Mouse (Mus musculus) gastrocnemius, adult 18-20 months (tissue): ENCODE measurements around the gene Cytip. TPM values are rescaled to one million over a fixed set of nuclear protein-coding genes. Genes with fewer than 3 reads are reported as not detected.

Experiments used
- DNase-seq: peaks from one replicate; pipeline ENCODE4 v3.0.0; 2021; ENCODE audit warnings: low spot score
- long read RNA-seq, 2 experiments: library from polyadenylated mRNA; stranded (forward); transcript quantifications; one replicate each; pipeline ENCODE4 v2.0.0; 2021
- total RNA-seq, 2 experiments: library from RNA; stranded (reverse); gene quantifications; 2 replicates each; pipeline ENCODE4 v1.2.3; 2021

Gene Cytip
- total RNA-seq = under 1 TPM; 0.14 to 0.27 TPM
- long read RNA-seq, experiment 1 = 0 reads
- long read RNA-seq, experiment 2 = 0 reads

DNA sequence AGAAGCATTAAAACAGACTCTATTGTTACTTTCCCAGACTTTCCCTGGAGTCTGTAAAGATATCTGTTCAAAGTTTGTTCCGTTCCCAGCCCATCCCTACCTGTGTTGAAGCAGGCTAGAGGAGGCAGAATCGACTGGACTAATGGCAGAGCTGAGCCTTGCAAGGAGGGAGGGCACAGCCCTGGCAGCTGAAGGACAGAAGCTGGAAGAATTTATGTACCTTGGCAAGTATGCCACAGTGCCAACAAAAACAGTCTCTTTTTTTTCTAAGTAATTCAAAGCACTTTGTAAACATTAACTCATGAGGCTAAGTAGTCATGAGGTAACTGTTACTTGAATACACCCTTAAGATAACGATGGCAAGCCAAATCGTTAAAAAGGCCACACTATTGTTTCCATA lies at the start of gene Cytip:
Gene Cytip, minus strand, starts transcription at position 187 of the 400 bp plus-strand sequence.
- no peak for DNase-seq

DNA sequence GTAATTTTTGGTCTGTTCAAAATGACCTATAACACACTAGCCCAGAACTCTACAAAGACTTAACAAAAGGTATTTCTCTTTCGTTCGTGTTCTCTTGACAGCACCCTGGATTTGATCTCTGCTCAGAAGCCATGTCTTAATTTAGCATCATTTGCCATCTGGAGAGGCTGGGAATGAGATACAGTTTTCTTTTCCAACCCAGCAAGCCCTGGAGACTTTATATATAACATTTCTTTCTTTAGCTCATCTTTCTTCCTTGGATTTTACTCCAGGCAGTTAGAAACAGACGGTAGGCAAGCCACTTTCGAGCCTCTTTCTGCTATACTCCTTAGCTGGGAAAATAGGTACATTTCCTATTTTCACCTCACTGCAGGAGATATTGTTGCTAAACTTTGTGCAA lies 45.3 kb upstream of the Cytip start:
- no peak for DNase-seq

DNA sequence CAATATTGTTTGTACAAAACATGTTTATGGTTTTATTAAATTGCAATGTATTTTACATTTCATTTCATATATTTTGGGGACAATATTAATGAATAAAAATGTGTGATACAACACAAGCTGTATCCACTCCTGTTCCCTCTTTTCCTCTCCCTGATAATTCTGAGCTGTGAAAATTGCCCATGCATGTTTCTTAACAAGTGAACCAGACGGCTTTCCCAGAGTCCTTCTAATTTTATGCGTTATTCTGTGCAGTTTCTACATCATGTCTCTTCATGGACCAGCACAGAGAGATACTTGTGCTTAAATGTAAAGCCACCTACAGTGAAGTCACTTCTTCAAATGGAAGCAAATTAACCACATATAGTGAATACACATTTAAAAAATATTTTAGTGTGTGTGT lies 42.2 kb upstream of the Cytip start:
- no peak for DNase-seq

DNA sequence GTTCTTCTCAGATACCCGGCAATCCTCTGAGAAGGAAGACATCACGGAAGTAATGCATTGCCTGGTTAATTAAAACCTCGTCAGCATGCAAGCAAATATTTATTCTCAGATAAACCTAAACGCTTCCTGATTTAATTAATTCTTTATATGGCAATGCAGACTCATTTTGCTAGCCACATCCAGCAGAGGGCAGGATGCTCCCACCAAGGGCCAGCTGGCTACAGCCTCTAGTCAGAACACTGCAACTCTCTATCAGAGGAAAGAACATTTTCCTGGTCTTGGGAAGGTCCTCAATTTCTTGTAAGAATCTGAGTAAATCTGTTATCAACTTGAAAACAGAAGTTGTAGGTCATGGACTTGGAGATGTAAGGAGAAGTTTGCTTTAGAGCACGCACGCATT lies 4.1 kb upstream of the Cytip start:
- DNase-seq = peak; percentile 12

DNA sequence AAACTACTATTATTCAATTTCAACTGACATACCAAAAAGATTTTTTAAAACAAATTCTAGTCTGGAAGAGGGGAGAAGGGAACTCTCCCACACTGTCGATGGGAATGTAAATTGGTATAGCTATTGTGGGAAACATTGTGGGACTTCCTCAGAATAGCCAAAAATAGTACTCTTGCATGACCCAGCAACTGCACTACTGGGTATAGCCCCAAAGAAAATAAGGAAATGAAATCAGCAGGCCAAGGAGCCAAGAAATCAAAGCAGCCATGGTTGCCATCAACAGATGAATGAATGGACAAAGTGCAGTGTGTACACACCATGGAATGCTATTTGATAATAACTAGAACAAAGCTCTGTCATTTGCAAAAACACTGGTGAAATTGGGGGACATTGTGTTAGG lies 1.5 kb upstream of the Cytip start:
- no peak for DNase-seq

DNA sequence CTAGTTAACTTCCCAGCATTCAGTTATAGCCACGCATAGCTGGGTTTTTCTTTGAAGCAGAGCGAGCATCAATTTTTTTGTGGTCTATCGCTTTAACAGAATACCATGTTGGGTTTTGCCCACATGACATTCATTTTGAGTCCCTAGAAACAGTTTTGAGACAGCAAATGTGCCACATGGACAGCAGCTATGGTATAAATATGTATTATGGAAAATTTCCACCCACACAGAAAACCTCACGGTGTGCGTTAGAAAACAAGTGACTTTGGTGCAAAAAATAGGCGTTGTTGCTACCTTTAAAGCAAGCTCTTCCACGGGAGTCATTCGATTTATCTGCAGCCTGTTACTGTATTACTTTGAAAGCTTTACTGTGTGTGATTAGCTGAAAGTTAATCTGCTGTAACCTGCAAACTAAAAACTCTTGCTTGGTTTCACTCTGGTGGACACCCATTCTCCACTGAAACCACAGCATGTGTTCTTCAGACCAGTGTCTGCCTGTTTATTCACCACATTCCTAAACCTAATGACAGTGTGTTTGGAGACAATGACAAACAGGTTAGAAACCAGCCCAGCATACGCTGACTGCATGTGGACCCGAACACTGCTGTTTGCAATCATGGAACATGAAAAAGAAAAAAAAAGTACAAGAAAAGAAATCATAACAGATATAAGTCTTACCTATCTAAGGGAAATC lies 763 bp downstream of the Cytip start:
- DNase-seq = no peak

DNA sequence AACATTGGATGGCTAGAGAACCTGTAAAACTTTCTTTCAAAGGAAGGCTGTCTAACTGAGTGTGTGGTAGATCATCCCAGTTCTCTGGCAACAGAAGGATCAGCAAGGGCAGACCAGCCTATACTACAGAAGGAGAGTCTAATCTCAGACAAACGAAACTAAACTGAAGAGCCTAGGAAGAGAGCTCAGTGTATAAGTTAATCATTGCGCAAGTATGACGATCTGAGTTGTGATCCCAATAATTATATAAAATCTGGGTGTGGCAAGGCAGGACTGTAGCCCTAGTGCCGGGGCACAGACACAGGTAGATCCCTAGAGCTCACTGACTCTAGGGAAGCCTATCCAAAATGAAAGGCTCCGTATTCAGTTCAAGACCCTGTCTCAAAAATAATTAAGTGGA lies 3.2 kb downstream of the Cytip start:
- no peak for DNase-seq

DNA sequence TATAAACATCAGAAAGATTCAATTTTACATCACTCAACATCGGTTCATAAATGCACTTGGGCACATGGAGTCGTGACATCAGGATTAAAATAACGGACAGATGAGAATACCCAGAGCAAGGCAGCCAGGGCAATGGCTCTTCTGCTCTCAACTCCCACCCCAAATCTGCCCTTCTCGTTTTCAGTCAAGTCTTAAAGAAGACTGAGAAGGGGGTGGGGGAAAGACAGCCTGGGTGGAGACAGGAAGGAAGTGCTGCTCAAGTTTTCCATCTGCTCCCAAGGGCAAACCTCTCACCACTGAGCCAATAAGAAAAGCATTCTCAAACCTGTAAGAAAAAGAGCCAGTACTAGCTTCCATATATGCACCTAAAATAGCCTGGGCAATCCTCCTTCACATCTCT lies 5.8 kb downstream of the Cytip start:
- no peak for DNase-seq

DNA sequence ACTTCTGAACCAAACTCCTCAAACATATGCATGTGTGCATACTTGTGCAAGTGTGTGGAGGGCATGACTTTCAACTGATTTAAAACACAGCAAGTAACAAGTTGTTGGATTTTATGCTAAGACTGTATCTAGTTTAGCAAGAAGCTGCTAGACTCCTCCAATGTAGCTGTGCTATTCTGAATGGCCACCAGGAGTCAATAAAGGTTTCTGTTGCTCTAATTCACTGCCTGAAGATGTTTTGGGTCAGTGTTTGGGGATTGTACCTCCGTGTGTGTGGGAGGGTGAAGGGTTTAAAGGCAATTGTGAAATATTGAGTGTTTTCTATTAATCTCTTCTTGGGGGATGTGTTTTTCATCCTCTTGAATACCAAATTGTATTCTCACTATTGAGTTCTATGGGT lies 6.4 kb downstream of the Cytip start:
- DNase-seq = no peak

DNA sequence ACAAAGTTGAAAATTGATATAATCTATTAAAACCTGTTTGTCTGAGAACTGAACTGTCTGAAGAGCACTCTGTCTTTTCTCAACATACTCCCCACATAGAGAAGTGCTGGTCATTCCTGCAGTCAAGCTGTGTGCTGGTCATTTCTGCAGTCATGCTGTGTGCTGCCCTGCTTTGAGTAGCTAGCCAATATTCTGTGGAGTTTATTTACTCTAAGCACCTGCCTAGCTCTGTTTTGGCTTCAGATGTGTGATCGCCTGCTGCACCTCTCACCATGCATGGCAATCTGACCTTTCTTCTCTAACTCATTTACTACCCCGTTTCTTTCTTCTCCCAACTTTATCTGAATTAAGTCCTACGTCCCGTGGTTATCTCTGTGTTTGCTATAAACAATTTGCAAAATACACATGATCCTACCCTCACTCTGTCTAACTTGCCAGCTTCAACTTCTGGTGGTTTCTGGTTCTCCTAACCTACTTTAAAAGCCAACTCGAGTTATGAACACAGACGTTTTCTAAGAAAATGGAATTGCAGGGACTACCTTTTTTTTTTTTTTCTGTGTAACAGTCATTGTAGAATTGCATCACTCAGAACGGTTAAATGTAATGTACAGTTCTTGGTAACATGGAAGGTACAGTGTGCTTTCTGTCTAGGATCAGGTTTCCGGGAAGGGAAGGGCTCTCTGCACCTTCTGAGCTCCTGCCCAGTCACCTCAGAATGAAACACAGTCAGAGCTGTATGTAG lies 7.9 kb downstream of the Cytip start:
- DNase-seq = no peak

DNA sequence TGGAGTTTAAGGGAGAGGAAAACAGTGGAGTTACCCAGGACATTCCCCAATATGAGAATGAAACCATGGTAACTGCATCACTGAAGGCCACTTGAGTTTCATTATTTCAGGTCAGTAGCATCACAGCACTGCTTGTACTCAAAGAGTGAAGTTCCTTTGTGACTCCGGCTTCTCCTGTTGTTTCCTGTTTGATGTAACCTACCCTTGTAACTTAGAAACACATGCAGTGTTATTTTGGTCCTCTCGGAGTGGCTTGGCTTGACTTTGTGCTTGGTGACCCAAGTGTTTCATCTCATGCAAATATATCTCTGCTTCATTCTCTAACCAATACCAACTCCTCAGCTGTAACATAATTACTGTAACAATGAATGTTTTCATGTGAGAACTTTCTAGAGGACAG lies 11.1 kb downstream of the Cytip start:
- no peak for DNase-seq

DNA sequence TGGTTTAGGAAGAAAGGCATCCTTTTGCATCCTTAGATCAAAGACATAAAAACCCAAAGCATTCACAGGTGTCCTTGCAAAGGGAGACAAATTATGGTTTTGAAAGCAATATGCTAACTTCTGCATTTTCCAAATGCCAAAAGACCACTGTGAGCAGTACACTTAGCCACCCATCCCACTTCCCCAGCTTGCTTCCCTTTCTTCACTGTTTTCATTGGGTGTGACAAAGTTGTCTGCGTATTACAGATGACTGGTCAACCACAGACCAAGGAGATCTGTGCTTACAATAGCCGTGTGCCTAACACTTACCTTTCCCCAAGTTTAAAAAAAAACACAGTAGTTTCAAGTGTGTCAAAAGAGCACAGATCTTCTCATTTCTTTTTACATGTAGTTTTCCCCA lies 11.7 kb downstream of the Cytip start:
- DNase-seq = no peak

DNA sequence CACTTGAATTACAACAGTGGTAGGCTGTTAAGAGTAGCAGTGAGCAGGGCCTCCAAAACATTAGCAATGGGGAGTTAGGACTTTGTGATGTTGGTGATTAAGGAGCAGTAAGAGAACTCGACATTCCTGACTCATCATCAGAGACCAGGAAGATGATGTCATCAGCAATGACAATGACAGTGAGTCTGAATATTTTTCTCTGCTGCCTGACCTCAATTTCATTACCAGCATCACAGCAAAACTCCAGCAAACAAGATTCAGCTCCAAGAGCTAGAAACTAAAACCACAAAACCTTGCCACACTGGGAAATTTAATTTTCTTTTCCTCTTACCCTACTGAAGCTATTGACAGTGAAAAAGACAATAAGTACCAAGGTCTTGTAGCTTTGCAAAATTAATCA lies 14.6 kb downstream of the Cytip start:
- DNase-seq = no peak

DNA sequence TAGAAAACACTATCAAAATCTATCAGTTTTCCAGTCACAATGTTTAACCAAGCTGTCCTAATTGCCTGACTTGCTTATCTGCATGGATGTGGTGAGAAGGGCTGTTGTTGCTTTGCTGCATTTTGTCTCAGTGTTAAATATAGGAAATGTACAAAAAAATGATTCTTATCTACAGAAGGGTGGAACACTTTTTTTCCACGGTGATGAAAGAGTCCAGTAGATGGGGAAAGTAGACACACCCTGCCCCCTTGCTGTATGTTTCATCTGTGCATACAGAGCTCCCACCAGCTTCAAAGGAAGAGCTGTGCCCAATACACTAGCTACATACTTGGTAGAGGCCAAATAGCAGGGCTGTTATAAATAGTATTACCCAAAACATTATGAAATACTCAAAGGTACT lies 16.3 kb downstream of the Cytip start:
- DNase-seq = no peak

DNA sequence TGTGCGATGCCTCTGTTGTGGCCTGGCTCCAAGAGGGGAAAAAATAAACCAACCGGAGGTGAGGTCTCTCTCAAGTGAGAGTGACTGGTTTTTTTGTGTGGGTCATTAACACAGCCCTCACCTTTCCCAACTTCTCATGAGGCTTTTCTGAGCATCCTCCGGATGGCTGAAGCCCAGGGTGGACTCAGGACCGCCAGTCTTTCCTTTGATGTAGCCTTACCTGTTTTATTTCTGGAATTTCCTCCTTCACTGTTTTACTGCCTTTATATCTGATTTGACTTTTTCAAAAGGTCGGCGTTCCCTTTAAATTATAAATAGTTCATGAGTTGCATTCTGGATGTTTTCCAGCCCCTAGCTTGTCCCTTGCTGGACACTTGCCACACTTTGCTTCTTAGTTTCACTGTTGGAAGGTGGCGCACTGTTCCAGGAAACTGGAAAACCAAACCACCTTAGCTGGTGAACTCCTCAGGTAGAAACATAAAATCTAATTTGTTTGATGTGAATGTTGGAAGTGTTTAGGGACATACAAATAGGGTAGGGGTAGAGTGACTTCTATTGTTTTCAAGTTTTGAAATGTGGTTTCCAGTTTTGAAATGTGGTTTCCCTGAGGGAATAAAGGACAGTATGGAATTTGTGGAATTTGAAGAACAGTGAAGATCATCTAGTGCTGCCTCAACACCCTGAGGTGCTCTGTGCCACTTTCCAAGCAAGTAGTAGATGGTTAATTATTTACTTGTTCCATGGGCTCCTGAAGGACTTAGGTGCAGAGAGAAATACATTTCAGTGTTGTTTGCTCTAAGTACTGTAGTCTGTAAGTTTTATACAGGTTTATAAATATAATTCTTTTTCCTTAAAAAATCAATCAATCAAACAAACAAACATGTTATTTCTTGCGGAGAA lies 19.7 kb downstream of the Cytip start:
- peak; percentile 55 for DNase-seq

DNA sequence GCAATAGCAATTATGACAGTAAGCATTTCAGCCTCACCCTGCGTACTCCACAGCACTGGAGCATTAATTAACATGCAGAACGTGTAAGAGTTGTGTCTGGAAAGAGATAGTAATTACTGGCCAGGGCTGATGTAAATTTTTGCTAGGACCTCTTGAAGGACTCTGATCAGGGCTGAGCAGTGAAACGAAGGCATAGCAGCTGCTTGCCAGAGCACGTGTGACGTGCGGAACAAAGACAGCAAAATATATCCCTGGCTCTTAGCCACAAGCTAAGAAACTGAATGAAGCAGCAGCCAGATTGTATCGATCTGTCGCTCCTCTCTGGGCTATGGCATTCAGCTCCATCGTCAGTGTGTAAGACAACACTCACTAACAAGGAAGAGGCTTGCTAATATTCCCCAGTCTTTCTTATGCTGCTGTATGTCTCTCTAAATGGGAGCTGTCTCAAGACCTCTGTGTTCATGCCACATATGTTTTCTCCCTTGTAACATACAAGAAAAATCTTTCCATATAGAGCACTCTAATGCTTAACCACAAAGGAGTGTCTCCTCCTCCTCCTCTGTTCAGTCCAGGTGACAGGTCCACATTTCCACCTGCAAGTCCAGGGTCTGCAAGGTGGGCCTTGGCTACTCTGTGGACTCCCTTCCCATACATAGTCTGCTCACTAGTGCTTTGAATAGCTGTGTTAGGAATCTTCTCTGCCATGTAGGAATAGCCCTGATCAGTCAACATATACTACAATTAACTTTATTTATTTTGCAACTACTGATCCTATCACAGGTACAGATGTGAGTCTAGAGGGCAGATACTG lies 20.7 kb downstream of the Cytip start:
- no peak for DNase-seq

DNA sequence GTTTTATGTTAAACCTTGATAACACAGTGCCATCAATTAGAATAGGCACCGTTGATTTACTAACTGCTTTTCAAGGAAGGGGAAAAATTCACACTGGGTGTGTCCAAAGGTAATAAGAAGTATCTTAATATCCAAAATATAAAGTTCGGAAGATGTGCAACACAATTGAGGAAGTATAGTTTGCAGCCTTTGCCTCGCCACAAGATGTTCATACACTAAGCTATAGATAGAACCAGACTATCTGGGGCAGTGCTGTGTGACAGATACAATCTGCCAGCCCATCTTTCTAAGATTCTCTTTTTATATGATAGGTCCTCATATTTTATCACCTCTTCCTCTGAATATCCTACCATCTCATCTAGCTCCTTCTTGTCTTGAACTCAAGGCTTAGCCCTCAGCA lies 22.4 kb downstream of the Cytip start:
- DNase-seq = no peak

DNA sequence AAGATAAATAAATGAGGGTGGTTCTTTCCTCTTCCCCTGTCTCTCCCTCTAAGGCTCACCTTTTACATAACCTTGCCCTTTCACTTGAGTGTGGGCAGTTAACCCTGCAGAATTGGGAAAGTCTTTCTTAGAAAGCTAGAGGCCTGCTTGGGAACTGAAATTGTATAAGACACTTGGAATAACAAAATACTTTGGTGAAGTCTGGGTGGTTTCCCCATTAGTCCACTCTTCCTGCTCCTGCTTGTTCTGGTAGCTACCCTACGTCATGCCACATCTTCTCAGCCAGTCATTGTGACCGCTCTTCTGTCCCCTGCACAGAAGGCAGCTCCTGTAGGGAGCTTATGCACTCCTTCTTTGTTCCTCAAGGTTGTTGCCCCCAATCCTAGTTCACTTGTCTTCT lies 26.2 kb downstream of the Cytip start:
- DNase-seq = no peak

DNA sequence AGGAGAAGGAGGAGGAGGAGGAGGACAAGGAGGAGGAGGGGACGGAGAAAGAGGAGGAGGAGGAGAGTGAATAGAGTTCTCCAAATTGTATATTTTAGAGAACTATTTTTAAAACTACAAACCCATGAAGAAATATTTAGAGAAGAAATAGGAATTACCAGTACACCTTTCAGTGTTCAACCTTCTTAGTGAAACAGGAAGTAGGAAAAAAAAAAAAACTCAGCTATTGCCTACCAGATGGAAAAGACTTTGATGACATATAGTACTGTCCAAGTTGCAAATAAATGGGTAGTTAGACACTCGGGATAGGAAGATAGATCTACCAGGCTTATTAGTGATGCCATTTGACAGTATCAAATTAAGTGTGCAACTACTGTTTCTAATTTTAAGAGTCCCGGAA lies 27.7 kb downstream of the Cytip start:
- DNase-seq = no peak

DNA sequence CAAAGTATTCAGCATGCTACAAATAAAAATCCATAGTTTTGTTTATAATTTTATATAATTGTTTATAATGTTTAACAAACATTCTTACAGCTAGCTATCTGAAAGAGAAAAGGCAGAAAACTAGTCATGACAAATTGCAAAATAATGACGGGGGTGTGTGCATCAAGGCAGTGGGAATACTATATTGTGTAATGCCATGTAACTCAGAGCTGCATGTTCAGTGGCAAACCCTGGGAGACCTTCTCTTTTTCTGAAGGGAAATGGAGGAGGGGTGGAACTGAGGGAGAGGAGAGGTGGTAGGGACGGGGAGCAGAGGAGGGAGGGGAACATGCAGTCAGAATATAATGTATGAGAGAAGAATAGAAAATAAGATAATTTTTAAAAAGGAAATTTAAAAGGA lies 28.6 kb downstream of the Cytip start:
- DNase-seq = no peak

DNA sequence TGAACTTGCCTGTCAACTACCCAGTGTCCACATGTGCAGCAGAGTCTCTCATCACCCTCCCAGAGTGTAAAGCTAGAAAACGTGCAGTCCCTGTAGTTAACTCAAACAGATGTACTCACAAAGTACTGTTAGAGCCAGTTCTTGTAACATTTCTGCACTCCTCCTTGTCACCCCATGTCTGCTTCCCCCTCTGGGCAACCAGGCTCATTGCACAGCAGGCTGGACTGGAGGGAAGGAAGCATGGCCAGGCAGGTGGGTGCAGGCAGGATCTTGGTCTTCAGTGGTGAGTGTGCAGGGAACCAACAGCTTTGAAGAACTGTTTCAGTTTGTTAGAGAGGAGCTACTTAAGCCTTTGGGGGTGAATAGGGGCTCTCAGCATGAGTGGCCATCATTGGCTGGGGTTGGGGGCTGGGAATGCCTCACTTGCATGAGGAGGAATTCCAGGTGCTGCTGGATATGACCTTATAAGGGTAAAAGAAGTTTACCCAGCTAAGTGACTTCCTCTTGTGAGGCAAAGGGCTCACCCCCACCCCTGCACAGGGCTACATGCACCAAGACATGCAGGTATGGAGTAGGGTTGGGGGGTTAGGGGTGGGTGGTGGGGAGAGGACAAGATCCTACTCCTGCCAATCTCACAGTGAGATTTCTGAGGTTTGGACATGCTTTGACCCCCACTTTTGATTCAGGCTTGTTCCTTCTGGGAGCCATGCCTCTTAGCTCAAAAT lies 31.7 kb downstream of the Cytip start:
- no peak for DNase-seq
